Mouse (Mus musculus) liver, embryonic 11.5 days (tissue): Measurements from ENCODE around the gene Tgds. TPM values are rescaled to one million over a fixed set of nuclear protein-coding genes. Genes with fewer than 3 reads are reported as not detected.
"Not testable (repeated sequence)": the region's sequence is repeated elsewhere in the genome, so short reads cannot be mapped to it uniquely, and the experiment has no call there.

ENCODE experiments used
- ATAC-seq: fragments of 200-750 bp; cut with Nextera tagmentation; replicated peaks from 2 replicates; pipeline ENCODE4 v1.8.0; 2017; ENCODE audit warnings: moderate number of reproducible peaks, mild to moderate bottlenecking, moderate TSS enrichment, moderate library complexity; ENCODE audit not compliant: low FRiP score
- DNase-seq: peaks from one replicate; pipeline ENCODE4 v3.0.0-alpha.2; 2017; ENCODE audit warnings: low spot score
- H3K27ac ChIP-seq: fragments of 300-500 bp; sonication (generic); 2 replicates; pipeline ENCODE4 v1.5.1; 2014; ENCODE audit warnings: mild to moderate bottlenecking, low read depth, low read length, control low read depth
- H3K27me3 ChIP-seq: fragments of 300-500 bp; sonication (generic); replicated peaks from 2 replicates; pipeline ENCODE4 v1.6.1; 2014; ENCODE audit warnings: low read length, mixed read lengths; ENCODE audit not compliant: control insufficient read depth, insufficient read depth
- H3K36me3 ChIP-seq: fragments of 300-500 bp; sonication (generic); 2 replicates; pipeline ENCODE4 v1.6.1; 2014; ENCODE audit warnings: mild to moderate bottlenecking, low read length, moderate library complexity, mixed read lengths; ENCODE audit not compliant: control insufficient read depth, insufficient read depth
- H3K4me1 ChIP-seq: fragments of 300-500 bp; sonication (generic); replicated peaks from 2 replicates; pipeline ENCODE4 v1.6.1; 2014; ENCODE audit warnings: low read length, mixed read lengths; ENCODE audit not compliant: control insufficient read depth, insufficient read depth
- H3K4me2 ChIP-seq: fragments of 300-500 bp; sonication (generic); 2 replicates; pipeline ENCODE4 v1.6.1; 2014; ENCODE audit warnings: mild to moderate bottlenecking, control low read depth, moderate library complexity
- H3K4me3 ChIP-seq: fragments of 300-500 bp; sonication (generic); 2 replicates; pipeline ENCODE4 v1.5.1; 2014; ENCODE audit warnings: low read depth, low read length, control low read depth
- H3K9ac ChIP-seq: fragments of 300-500 bp; sonication (generic); 2 replicates; pipeline ENCODE4 v1.6.1; 2014; ENCODE audit warnings: low read depth, low read length, control low read depth
- H3K9me3 ChIP-seq: fragments of 300-500 bp; sonication (generic); 2 replicates; pipeline ENCODE4 v1.6.1; 2016; ENCODE audit warnings: low read length, inconsistent platforms, mixed read lengths; ENCODE audit not compliant: control insufficient read depth
- WGBS: fragments of 180-500 bp; shearing (Covaris S2); extraction: QIAGEN DNeasy Blood & Tissue Kit; methylation state at CpG from one replicate; pipeline ENCODE4 v1.1.7; 2014; 5-methylcytosine and 5-hydroxymethylcytosine counted together
- polyA plus RNA-seq: library from polyadenylated mRNA; unstranded; fragments of >200 nt; fragmentation: Nextera tagmentation; extraction: Ambion mirVana; gene quantifications from 2 replicates; pipeline ENCODE4 v1.2.1, GENCODE M21; 2014

Gene Tgds
- polyA plus RNA-seq, 1 experiment from 2014 or later, result 33.5 TPM

DNA sequence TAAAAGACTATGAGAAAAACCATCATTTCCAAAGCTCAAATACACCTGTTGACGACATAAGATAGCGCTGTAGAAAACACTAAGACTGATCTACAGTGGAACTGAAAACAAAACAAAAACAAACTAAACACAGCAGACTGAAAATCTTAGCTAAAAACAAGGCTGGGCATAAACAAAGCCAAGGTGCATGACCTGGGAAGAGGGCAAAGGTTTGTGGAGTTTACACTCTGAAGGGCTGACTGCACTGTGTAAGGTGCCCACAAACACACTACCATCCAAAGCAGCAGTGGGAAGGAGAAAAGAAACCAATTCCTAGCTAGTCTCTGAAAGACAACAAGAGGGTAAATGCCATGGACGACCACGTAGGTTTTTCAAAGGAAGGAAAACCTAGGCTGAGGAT is 7.8 kb downstream of the Tgds start:
- Histone ChIP-seq H3K9me3 (no peaks in the 10 kb centered on the region), H3K4me3 (no peak overlapping the region), H3K27ac (no peak overlapping the region), H3K4me1 (no peaks in the 10 kb centered on the region; the same call in 1 of the 2 replicates), H3K27me3 (no peaks in the 10 kb centered on the region), H3K4me2 (no peak overlapping the region), H3K36me3 (peaks cover 27% of the 10 kb centered on the region), H3K9ac (no peak overlapping the region)
- ATAC-seq (no peak), DNase-seq (no peak)
- 87% methylated on average over 4 of the region's 4 CpGs for WGBS

DNA sequence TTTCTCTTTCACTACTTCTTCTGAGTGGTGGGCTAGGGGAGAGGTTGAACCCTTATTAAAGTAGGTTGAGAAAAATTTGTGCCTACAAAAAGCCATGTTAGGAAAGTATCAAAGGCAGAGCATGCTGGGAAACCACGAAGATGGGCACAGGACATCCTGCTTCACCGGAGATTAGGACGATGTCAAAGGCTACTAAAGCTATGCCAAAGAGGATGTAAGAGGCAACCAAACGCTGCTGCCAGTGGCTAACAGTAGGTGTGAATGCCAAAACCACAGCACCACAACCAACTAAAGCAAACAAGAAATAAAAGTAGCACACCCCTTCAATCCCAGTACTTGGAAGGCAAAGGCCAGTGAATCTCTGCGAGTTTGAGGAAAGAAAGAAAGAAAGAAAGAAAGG is 8.4 kb downstream of the Tgds start:
- H3K4me3 ChIP-seq, result no peak overlapping the region
- H3K27ac ChIP-seq, result no peak overlapping the region
- ATAC-seq (no peak), DNase-seq (no peak)
- no peak overlapping the region for H3K9ac ChIP-seq
- H3K4me1 ChIP-seq, result no peaks in the 10 kb centered on the region; the same call in 1 of the 2 replicates
- H3K4me2 ChIP-seq, result no peak overlapping the region
- no peaks in the 10 kb centered on the region for H3K9me3 ChIP-seq
- no peaks in the 10 kb centered on the region for H3K27me3 ChIP-seq
- peaks cover 29% of the 10 kb centered on the region for H3K36me3 ChIP-seq
- 65% methylated on average over 5 of the region's 5 CpGs for WGBS

DNA sequence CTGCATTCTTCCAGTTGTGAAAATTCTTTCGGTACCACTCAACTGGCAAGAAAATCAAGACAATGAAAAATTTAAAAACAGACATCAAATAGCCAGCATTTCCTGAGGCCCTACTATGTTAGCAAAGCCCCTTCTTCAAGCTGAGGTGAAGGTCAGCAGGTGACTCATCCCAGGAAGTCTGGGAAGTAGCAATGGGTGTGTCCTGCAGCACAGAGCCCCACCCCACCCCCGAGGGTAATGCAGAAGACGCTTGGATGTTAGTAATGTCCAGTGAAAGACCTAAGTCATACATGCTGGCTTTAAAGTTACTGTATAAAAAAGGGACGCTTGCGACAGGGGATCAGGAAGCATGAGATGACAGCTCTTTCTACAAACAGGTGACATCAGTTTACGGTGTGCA is 19.4 kb downstream of the Tgds start:
- H3K4me3 ChIP-seq, result no peak overlapping the region
- no peaks in the 10 kb centered on the region for H3K27me3 ChIP-seq
- ATAC-seq, result no peak
- no peak overlapping the region for H3K27ac ChIP-seq
- H3K9me3 ChIP-seq, result no peaks in the 10 kb centered on the region
- H3K4me1 ChIP-seq, result no peaks in the 10 kb centered on the region
- no peak overlapping the region for H3K4me2 ChIP-seq
- no peak overlapping the region for H3K9ac ChIP-seq
- no peak for DNase-seq
- WGBS, result 89% methylated on average over 6 of the region's 6 CpGs
- peaks cover 41% of the 10 kb centered on the region for H3K36me3 ChIP-seq

DNA sequence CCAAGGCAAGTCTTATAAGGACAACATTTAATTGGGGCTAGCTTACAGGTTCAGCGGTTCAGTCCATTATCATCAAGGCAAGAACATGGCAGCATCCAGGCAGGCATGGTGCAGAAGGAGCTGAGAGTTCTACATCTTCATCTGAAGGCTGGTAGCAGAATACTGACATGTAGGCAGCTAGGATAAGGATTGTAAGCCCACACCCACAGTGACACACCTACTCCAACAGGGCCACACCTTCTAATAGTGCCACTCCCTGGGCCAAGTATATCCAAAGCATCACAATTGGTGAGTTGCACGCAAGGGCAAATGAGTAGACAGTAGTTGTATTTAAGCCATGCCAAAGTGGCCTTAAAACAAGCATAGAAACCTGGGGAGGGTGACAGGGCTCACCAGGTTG is 25.1 kb downstream of the Tgds start:
- H3K9me3 ChIP-seq, ATAC-seq, H3K27ac ChIP-seq, H3K27me3 ChIP-seq, H3K9ac ChIP-seq, H3K4me1 ChIP-seq, H3K4me3 ChIP-seq, DNase-seq, H3K4me2 ChIP-seq: not testable (repeated sequence)
- WGBS, result 93% methylated on average over 2 of the region's 2 CpGs
- peaks cover 11% of the 10 kb centered on the region for H3K36me3 ChIP-seq

DNA sequence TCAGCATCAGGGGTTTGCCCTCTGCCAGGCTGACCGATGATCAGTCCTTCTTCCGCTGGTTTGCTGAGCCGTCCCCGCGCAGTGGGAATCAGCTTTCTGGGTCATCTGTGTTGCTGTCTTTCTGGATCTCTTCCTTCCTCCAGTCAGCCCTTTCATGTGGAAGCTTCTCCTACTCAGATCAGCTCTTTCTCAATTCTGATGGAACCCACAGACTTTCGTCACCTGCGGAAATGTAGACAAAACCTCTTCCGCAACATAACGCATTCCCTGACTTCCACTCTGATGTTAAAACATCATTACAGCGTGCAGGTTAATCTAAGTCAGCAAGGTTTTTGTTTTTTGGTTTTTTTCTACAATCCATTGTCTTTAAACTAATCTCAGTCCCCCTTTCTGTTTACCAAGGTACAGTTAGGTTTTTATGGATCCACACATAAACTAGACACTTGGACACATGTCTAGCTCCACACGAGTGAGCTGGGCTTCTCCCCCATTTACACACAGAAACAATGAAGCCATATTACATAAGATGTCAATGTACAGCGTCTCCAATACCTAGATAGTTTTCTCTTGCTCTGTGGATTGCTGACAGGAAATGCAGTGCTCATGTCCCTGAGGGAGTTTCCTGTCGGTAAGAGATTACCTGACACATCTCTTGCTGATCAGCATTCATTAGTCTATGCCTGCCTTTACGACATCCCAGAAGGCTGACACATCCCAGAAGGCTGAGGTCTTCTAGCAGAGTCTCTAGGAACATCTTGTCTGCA is 31.1 kb downstream of the Tgds start:
- Histone ChIP-seq H3K4me1 (no peaks in the 10 kb centered on the region), H3K4me3 (no peak overlapping the region), H3K9ac (no peak overlapping the region), H3K27ac (no peak overlapping the region), H3K36me3 (no peaks in the 10 kb centered on the region), H3K4me2 (no peak overlapping the region), H3K9me3 (no peaks in the 10 kb centered on the region), H3K27me3 (no peaks in the 10 kb centered on the region)
- ATAC-seq (no peak), DNase-seq (no peak)
- 77% methylated on average over 14 of the region's 14 CpGs for WGBS

DNA sequence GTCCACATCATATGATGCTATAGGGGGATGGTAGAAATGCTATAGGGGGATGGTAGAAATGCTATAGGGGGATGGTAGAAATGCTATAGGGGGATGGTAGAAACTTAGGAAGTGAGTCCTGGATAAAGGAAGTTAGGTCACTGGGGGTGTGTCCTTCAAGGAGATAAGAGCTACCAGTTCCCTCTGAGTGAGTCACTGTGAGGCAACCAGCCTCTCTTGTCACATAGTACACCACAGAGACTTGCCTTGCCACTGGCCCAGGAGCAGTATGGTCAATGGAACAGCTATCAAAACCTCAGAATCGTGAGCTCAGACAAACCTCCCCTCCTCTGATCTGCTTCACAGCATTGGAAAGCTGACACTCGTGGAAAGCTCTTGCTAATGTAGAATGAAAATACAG is 34.3 kb downstream of the Tgds start:
- no peaks in the 10 kb centered on the region for H3K27me3 ChIP-seq
- 56% methylated on average over 2 of the region's 2 CpGs for WGBS
- H3K9me3 ChIP-seq, result no peaks in the 10 kb centered on the region
- peak; percentile 66 for ATAC-seq
- no peaks in the 10 kb centered on the region for H3K4me1 ChIP-seq
- no peaks in the 10 kb centered on the region for H3K36me3 ChIP-seq
- no peak overlapping the region for H3K27ac ChIP-seq
- H3K4me3 ChIP-seq, result no peak overlapping the region
- no peak overlapping the region for H3K9ac ChIP-seq
- DNase-seq, result no peak
- no peak overlapping the region for H3K4me2 ChIP-seq

DNA sequence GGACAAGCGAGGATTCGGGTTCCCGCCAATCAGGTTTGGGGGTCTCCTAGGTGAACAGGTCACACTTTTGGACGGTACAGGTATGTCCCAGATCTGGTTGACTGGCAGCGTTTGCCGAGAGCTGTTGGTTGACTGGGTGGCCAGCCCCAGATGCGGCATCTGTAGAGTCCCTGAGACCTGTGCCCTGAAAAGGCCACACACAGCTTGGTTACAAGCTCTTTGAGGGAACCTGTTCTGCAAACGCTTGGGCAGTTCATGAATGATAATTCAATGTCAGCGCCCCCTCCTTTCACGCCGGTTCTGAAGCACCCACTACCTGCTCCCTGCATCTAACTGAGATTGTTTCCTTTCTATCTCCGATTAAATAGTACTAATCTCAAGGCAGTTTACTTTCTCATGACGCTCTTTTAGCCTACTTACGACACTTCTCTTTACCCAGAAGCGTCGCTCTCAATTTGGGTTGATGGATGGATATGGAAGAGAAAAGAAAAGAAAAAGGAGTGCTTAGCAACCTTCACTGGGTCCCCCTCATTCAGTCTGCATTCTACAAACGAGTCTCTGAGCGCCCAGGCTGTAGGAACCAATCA is 42.7 kb downstream of the Tgds start:
- H3K4me3 ChIP-seq, result peak overlapping the region; percentile 64
- no peak overlapping the region for H3K27ac ChIP-seq
- no peaks in the 10 kb centered on the region for H3K36me3 ChIP-seq
- peak overlapping the region; percentile 58 for H3K9ac ChIP-seq
- ATAC-seq (peak; percentile 39), DNase-seq (no peak)
- no peaks in the 10 kb centered on the region for H3K9me3 ChIP-seq
- WGBS, result 1% methylated on average over 18 of the region's 18 CpGs
- H3K4me2 ChIP-seq, result peak overlapping the region; percentile 76
- no peaks in the 10 kb centered on the region for H3K27me3 ChIP-seq
- peaks cover 4% of the 10 kb centered on the region; the same call in 1 of the 2 replicates for H3K4me1 ChIP-seq

DNA sequence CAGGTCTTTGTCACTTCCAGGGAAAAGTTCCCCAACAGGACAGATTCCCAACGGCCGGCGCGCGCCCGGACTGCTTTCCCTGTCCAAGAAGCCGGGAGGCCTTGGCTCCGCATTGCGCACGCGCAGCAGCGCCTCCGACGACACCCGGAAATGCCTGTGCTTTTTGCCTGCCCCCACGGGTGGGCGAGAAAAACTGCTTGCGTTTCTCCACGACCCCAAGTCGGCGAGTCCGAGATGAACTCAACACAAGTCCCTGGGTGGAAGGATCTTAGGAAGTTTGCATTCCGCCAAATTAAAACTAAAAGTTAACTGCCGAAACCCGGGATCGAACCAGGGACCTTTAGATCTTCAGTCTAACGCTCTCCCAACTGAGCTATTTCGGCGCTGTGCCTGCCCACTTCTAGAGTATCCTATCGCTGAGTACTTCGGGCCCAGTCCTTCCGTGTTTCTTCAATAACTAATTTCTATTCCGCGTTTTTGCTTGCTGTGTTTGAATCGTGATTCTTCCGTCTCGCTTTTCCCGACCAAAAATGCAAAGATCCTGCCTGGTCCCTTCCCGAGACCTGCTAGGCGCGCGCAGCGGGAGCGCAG is 43.2 kb downstream of the Tgds start:
- Histone ChIP-seq H3K4me1 (peaks cover 4% of the 10 kb centered on the region; the same call in 1 of the 2 replicates), H3K27me3 (no peaks in the 10 kb centered on the region), H3K4me3 (peak overlapping the region; percentile 64), H3K4me2 (peak overlapping the region; percentile 76), H3K9me3 (no peaks in the 10 kb centered on the region), H3K9ac (peak overlapping the region; percentile 63), H3K36me3 (no peaks in the 10 kb centered on the region), H3K27ac (no peak overlapping the region)
- DNase-seq (peak; percentile 90), ATAC-seq (peak; percentile 81)
- under 1% methylated on average over 44 of the region's 44 CpGs for WGBS
